Mouse (Mus musculus) frontal cortex, postnatal 36 days (tissue): ENCODE results near the gene Slc15a4.

Source experiments
- DNase-seq, 2 experiments: peaks; one replicate each; pipeline ENCODE4 v3.0.0; 2022; ENCODE audit warnings: low spot score in 2 of 2

Slc15a4 gene

GRCm38 (mm10) chr5:127546585-127546991 is 86.1 kb downstream of the Slc15a4 start:
- peak in 1 of 2 experiments; percentile 6 for DNase-seq
